Mouse (Mus musculus): ENCODE measurements around the gene Pcbp3. TPM values are rescaled to one million over a fixed set of nuclear protein-coding genes. Genes with fewer than 3 reads are reported as not detected.

The Pcbp3 gene
- polyA plus RNA-seq, 1 experiment from 2014 or later: 11.9 TPM

GRCm38 (mm10) chr10:76956200-76956599, 5.5 kb downstream of the Pcbp3 start:
- H3K27me3 ChIP-seq (ENCODE audit: control insufficient read depth, insufficient read depth, low read length): no peaks in the 10 kb centered on the region
- no peaks in the 10 kb centered on the region for H3K36me3 ChIP-seq (ENCODE audit: control insufficient read depth, insufficient read depth)
- peaks cover 2% of the 10 kb centered on the region for H3K4me1 ChIP-seq (ENCODE audit: control insufficient read depth, insufficient read depth, low read length)
- no peak overlapping the region for H3K27ac ChIP-seq (ENCODE audit: low read length)
- ATAC-seq (replicated peaks; ENCODE audit: extremely low read depth, insufficient read depth, low FRiP score): no peak
- H3K4me2 ChIP-seq (ENCODE audit: low read depth, low read length): no peak overlapping the region
- no peaks in the 10 kb centered on the region for H3K9me3 ChIP-seq (replicated peaks; ENCODE audit: control insufficient read depth, low read length)
- 49% methylated on average over 6 of the region's 6 CpGs for WGBS
- H3K4me3 ChIP-seq (ENCODE audit: low read length): no peak overlapping the region
- H3K9ac ChIP-seq (ENCODE audit: low read length): no peak overlapping the region

- no peak overlapping the region for H3K4me3 ChIP-seq (ENCODE audit: low read length)
- no peak overlapping the region for H3K27ac ChIP-seq (ENCODE audit: low read length)
- WGBS: 64% methylated on average over 4 of the region's 4 CpGs
- no peak overlapping the region for H3K9ac ChIP-seq (ENCODE audit: low read length)
- ATAC-seq (replicated peaks; ENCODE audit: extremely low read depth, insufficient read depth, low FRiP score): no peak
- no peaks in the 10 kb centered on the region for H3K9me3 ChIP-seq (replicated peaks; ENCODE audit: control insufficient read depth, low read length)
- H3K4me2 ChIP-seq (ENCODE audit: low read depth, low read length): no peak overlapping the region
- H3K27me3 ChIP-seq (ENCODE audit: control insufficient read depth, insufficient read depth, low read length): no peaks in the 10 kb centered on the region
- H3K4me1 ChIP-seq (ENCODE audit: control insufficient read depth, insufficient read depth, low read length): no peaks in the 10 kb centered on the region
- no peaks in the 10 kb centered on the region for H3K36me3 ChIP-seq (ENCODE audit: control insufficient read depth, insufficient read depth)
Measured at GRCm38 (mm10) chr10:76941038-76941437, 20.6 kb downstream of the Pcbp3 start.

GRCm38 (mm10) chr10:76936827-76937226, 24.9 kb downstream of the Pcbp3 start:
- no peaks in the 10 kb centered on the region for H3K4me1 ChIP-seq (ENCODE audit: control insufficient read depth, insufficient read depth, low read length)
- no peak overlapping the region for H3K4me2 ChIP-seq (ENCODE audit: low read depth, low read length)
- no peak for ATAC-seq (replicated peaks; ENCODE audit: extremely low read depth, insufficient read depth, low FRiP score)
- no peak overlapping the region for H3K27ac ChIP-seq (ENCODE audit: low read length)
- no peak overlapping the region for H3K9ac ChIP-seq (ENCODE audit: low read length)
- no peaks in the 10 kb centered on the region for H3K9me3 ChIP-seq (replicated peaks; ENCODE audit: control insufficient read depth, low read length)
- no peak overlapping the region for H3K4me3 ChIP-seq (ENCODE audit: low read length)
- no peaks in the 10 kb centered on the region for H3K36me3 ChIP-seq (ENCODE audit: control insufficient read depth, insufficient read depth)
- no peaks in the 10 kb centered on the region for H3K27me3 ChIP-seq (ENCODE audit: control insufficient read depth, insufficient read depth, low read length)
- whole genome bisulfite sequencing: 84% methylated on average over 6 of the region's 6 CpGs

- Histone ChIP-seq H3K27ac (ENCODE audit: low read length) (no peak overlapping the region), H3K27me3 (ENCODE audit: control insufficient read depth, insufficient read depth, low read length) (no peaks in the 10 kb centered on the region), H3K9me3 (replicated peaks; ENCODE audit: control insufficient read depth, low read length) (no peaks in the 10 kb centered on the region), H3K9ac (ENCODE audit: low read length) (no peak overlapping the region), H3K36me3 (ENCODE audit: control insufficient read depth, insufficient read depth) (no peaks in the 10 kb centered on the region), H3K4me3 (ENCODE audit: low read length) (no peak overlapping the region), H3K4me1 (ENCODE audit: control insufficient read depth, insufficient read depth, low read length) (peaks cover 4% of the 10 kb centered on the region), H3K4me2 (ENCODE audit: low read depth, low read length) (no peak overlapping the region)
- WGBS: 76% methylated on average over 5 of the region's 5 CpGs
- ATAC-seq (replicated peaks; ENCODE audit: extremely low read depth, insufficient read depth, low FRiP score): no peak
Measured at GRCm38 (mm10) chr10:76934805-76935204, 26.9 kb downstream of the Pcbp3 start.

- no peaks in the 10 kb centered on the region for H3K9me3 ChIP-seq (replicated peaks; ENCODE audit: control insufficient read depth, low read length)
- H3K27ac ChIP-seq (ENCODE audit: low read length): no peak overlapping the region
- H3K4me3 ChIP-seq (ENCODE audit: low read length): no peak overlapping the region
- no peaks in the 10 kb centered on the region for H3K36me3 ChIP-seq (ENCODE audit: control insufficient read depth, insufficient read depth)
- 67% methylated on average over 1 of the region's 1 CpGs for WGBS
- no peaks in the 10 kb centered on the region for H3K27me3 ChIP-seq (ENCODE audit: control insufficient read depth, insufficient read depth, low read length)
- no peak for ATAC-seq (replicated peaks; ENCODE audit: extremely low read depth, insufficient read depth, low FRiP score)
- peaks cover 4% of the 10 kb centered on the region for H3K4me1 ChIP-seq (ENCODE audit: control insufficient read depth, insufficient read depth, low read length)
- no peak overlapping the region for H3K4me2 ChIP-seq (ENCODE audit: low read depth, low read length)
- H3K9ac ChIP-seq (ENCODE audit: low read length): no peak overlapping the region
Measured at GRCm38 (mm10) chr10:76931794-76932193, 29.9 kb downstream of the Pcbp3 start.

GRCm38 (mm10) chr10:76931122-76931521, 30.6 kb downstream of the Pcbp3 start:
- 48% methylated on average over 6 of the region's 6 CpGs for WGBS
- Histone ChIP-seq H3K9me3 (replicated peaks; ENCODE audit: control insufficient read depth, low read length) (no peaks in the 10 kb centered on the region), H3K36me3 (ENCODE audit: control insufficient read depth, insufficient read depth) (no peaks in the 10 kb centered on the region), H3K9ac (ENCODE audit: low read length) (no peak overlapping the region), H3K27ac (ENCODE audit: low read length) (peak overlapping the region; percentile 42; the same call in 1 of the 2 replicates), H3K4me1 (ENCODE audit: control insufficient read depth, insufficient read depth, low read length) (peaks cover 4% of the 10 kb centered on the region), H3K4me3 (ENCODE audit: low read length) (no peak overlapping the region), H3K4me2 (ENCODE audit: low read depth, low read length) (no peak overlapping the region), H3K27me3 (ENCODE audit: control insufficient read depth, insufficient read depth, low read length) (no peaks in the 10 kb centered on the region)
- peak; percentile 81 for ATAC-seq (replicated peaks; ENCODE audit: extremely low read depth, insufficient read depth, low FRiP score)

- Histone ChIP-seq H3K4me1 (ENCODE audit: control insufficient read depth, insufficient read depth, low read length) (no peaks in the 10 kb centered on the region), H3K4me2 (ENCODE audit: low read depth, low read length) (no peak overlapping the region), H3K9ac (ENCODE audit: low read length) (no peak overlapping the region), H3K9me3 (replicated peaks; ENCODE audit: control insufficient read depth, low read length) (peaks cover under 1% of the 10 kb centered on the region; the same call in 1 of the 2 replicates), H3K4me3 (ENCODE audit: low read length) (no peak overlapping the region), H3K27ac (ENCODE audit: low read length) (no peak overlapping the region), H3K27me3 (ENCODE audit: control insufficient read depth, insufficient read depth, low read length) (no peaks in the 10 kb centered on the region), H3K36me3 (ENCODE audit: control insufficient read depth, insufficient read depth) (no peaks in the 10 kb centered on the region)
- WGBS: 88% methylated on average over 2 of the region's 2 CpGs
- no peak for ATAC-seq (replicated peaks; ENCODE audit: extremely low read depth, insufficient read depth, low FRiP score)
Measured at GRCm38 (mm10) chr10:76924441-76924840, 37.2 kb downstream of the Pcbp3 start.

- Histone ChIP-seq H3K36me3 (ENCODE audit: control insufficient read depth, insufficient read depth) (no peaks in the 10 kb centered on the region), H3K9me3 (replicated peaks; ENCODE audit: control insufficient read depth, low read length) (peaks cover 8% of the 10 kb centered on the region; the same call in 1 of the 2 replicates), H3K27me3 (ENCODE audit: control insufficient read depth, insufficient read depth, low read length) (no peaks in the 10 kb centered on the region), H3K4me1 (ENCODE audit: control insufficient read depth, insufficient read depth, low read length) (no peaks in the 10 kb centered on the region), H3K4me2 (ENCODE audit: low read depth, low read length) (no peak overlapping the region), H3K9ac (ENCODE audit: low read length) (no peak overlapping the region), H3K27ac (ENCODE audit: low read length) (no peak overlapping the region), H3K4me3 (ENCODE audit: low read length) (no peak overlapping the region)
- 60% methylated on average over 3 of the region's 3 CpGs for WGBS
- ATAC-seq (replicated peaks; ENCODE audit: extremely low read depth, insufficient read depth, low FRiP score): no peak
Measured at GRCm38 (mm10) chr10:76918086-76918485, 43.6 kb downstream of the Pcbp3 start.

GRCm38 (mm10) chr10:76906434-76906833, 55.3 kb downstream of the Pcbp3 start:
- peaks cover 4% of the 10 kb centered on the region; the same call in 1 of the 2 replicates for H3K4me1 ChIP-seq (ENCODE audit: control insufficient read depth, insufficient read depth, low read length)
- H3K4me2 ChIP-seq (ENCODE audit: low read depth, low read length): peak overlapping the region; percentile 24; the same call in 1 of the 2 replicates
- no peak overlapping the region for H3K9ac ChIP-seq (ENCODE audit: low read length)
- no peak overlapping the region for H3K4me3 ChIP-seq (ENCODE audit: low read length)
- ATAC-seq (replicated peaks; ENCODE audit: extremely low read depth, insufficient read depth, low FRiP score): no peak
- H3K27me3 ChIP-seq (ENCODE audit: control insufficient read depth, insufficient read depth, low read length): no peaks in the 10 kb centered on the region
- WGBS: 64% methylated on average over 10 of the region's 10 CpGs
- H3K36me3 ChIP-seq (ENCODE audit: control insufficient read depth, insufficient read depth): no peaks in the 10 kb centered on the region
- H3K27ac ChIP-seq (ENCODE audit: low read length): peak overlapping the region; percentile 5; the same call in 1 of the 2 replicates
- H3K9me3 ChIP-seq (replicated peaks; ENCODE audit: control insufficient read depth, low read length): no peaks in the 10 kb centered on the region
